Mouse (Mus musculus): ENCODE data around the gene Ryr3. TPM values are rescaled to one million over a fixed set of nuclear protein-coding genes. Genes with fewer than 3 reads are reported as not detected.

The Ryr3 gene
- polyA plus RNA-seq, 2 experiments = under 0.01 TPM; not detected in 1

- H3K9ac ChIP-seq (replicated peaks) = no peak overlapping the region
- no peaks in the 10 kb centered on the region for H3K9me3 ChIP-seq (ENCODE audit: control insufficient read depth, low read length)
- no peaks in the 10 kb centered on the region for H3K4me1 ChIP-seq (replicated peaks; ENCODE audit: control insufficient read depth in 2 of 2, insufficient read depth in 2 of 2, low read length in 1 of 2)
- no peak for ATAC-seq (ENCODE audit: insufficient read depth)
- no peaks in the 10 kb centered on the region for H3K36me3 ChIP-seq (replicated peaks; ENCODE audit: control insufficient read depth, insufficient read depth, low read depth)
- no peak for TF ChIP-seq CTCF (IDR thresholded peaks at IDR 0.05; ENCODE audit: low read depth)
- no peak for TF ChIP-seq EP300 (IDR thresholded peaks at IDR 0.05; ENCODE audit: low read depth)
- no peak overlapping the region for H3K27ac ChIP-seq
- H3K4me3 ChIP-seq (ENCODE audit: insufficient read depth in 1 of 2, low read depth in 2 of 2, low read length in 2 of 2) = no peak overlapping the region
- WGBS (ENCODE audit: insufficient replicate concordance) = 25% methylated on average over 3 of the region's 3 CpGs
- no peak for DNase-seq (ENCODE audit: low read depth in 3 of 3, low spot score in 3 of 3)
- H3K4me2 ChIP-seq (ENCODE audit: low read depth) = no peak overlapping the region
- H3K27me3 ChIP-seq (ENCODE audit: control insufficient read depth, insufficient read depth, low read length) = no peaks in the 10 kb centered on the region
Measured at GRCm38 (mm10) chr2:113058116-113058515, 158.8 kb downstream of the Ryr3 start.

- Histone ChIP-seq H3K27me3 (ENCODE audit: control insufficient read depth, insufficient read depth, low read length) (no peaks in the 10 kb centered on the region), H3K27ac (no peak overlapping the region), H3K4me3 (ENCODE audit: insufficient read depth in 1 of 2, low read depth in 2 of 2, low read length in 2 of 2) (no peak overlapping the region), H3K4me1 (replicated peaks; ENCODE audit: control insufficient read depth in 2 of 2, insufficient read depth in 2 of 2, low read length in 1 of 2) (no peaks in the 10 kb centered on the region), H3K9ac (replicated peaks) (no peak overlapping the region), H3K36me3 (replicated peaks; ENCODE audit: control insufficient read depth, insufficient read depth, low read depth) (no peaks in the 10 kb centered on the region), H3K4me2 (ENCODE audit: low read depth) (no peak overlapping the region), H3K9me3 (ENCODE audit: control insufficient read depth, low read length) (no peaks in the 10 kb centered on the region)
- ATAC-seq (ENCODE audit: insufficient read depth) = no peak
- no peak for DNase-seq (ENCODE audit: low read depth in 3 of 3, low spot score in 3 of 3)
- TF ChIP-seq CTCF (IDR thresholded peaks at IDR 0.05; ENCODE audit: low read depth) (no peak), EP300 (IDR thresholded peaks at IDR 0.05; ENCODE audit: low read depth) (no peak)
- WGBS (ENCODE audit: insufficient replicate concordance) = 67% methylated on average over 2 of the region's 2 CpGs
Measured at GRCm38 (mm10) chr2:113055591-113055990, 161.3 kb downstream of the Ryr3 start.

DNA sequence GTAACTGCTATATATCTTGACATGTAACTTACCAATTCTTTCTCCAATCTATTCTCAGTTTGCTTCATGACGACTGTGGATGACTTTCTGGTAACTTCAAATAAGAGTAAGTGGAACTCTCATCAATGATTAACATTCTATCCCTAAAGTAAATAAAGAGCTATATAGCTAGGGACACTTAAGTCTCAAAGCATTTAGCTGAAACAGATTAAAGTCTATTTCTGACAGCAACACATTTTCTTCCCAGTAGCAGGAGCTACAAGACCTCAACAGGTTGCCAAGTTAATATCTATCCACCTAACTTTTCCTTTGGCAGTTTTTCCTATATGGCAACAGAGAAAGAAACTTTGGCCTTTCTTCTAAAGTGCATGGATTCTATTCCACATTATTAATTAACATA is 167.1 kb downstream of the Ryr3 start:
- no peak overlapping the region for H3K4me2 ChIP-seq (ENCODE audit: low read depth)

DNA sequence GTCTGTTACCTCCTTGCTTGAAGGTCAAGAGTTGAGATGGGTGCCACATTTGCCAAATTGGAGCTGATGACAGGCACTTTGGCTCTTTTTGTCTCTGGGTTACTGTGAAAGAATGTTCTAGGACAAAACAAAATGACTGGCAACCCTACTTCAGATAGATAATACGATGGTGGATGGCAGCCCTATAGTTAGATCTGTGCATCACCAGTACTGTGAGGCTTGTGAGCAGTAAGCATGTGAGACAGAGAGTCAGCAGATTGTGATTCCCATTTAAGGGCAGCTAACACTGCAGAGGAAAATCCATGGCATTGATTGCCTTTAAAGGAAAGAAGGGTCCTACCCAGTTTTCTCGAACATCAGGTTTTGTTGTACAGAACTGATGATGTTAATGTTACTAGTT is 180.3 kb downstream of the Ryr3 start:
- Histone ChIP-seq H3K9me3 (ENCODE audit: control insufficient read depth, low read length) (no peaks in the 10 kb centered on the region), H3K4me2 (ENCODE audit: low read depth) (no peak overlapping the region), H3K4me3 (ENCODE audit: insufficient read depth in 1 of 2, low read depth in 2 of 2, low read length in 2 of 2) (no peak overlapping the region), H3K4me1 (replicated peaks; ENCODE audit: control insufficient read depth in 2 of 2, insufficient read depth in 2 of 2, low read length in 1 of 2) (no peaks in the 10 kb centered on the region), H3K27ac (no peak overlapping the region), H3K9ac (replicated peaks) (no peak overlapping the region), H3K36me3 (replicated peaks; ENCODE audit: control insufficient read depth, insufficient read depth, low read depth) (no peaks in the 10 kb centered on the region), H3K27me3 (ENCODE audit: control insufficient read depth, insufficient read depth, low read length) (no peaks in the 10 kb centered on the region)
- DNase-seq (ENCODE audit: low read depth in 3 of 3, low spot score in 3 of 3) (no peak), ATAC-seq (ENCODE audit: insufficient read depth) (no peak)
- no peak for TF ChIP-seq CTCF (IDR thresholded peaks at IDR 0.05; ENCODE audit: low read depth)
- TF ChIP-seq EP300 (IDR thresholded peaks at IDR 0.05; ENCODE audit: low read depth) = no peak
- WGBS (ENCODE audit: insufficient replicate concordance) = 53% methylated on average over 2 of the region's 2 CpGs

More for the DNA sequence above, 167.1 kb downstream of the Ryr3 start:
- Histone ChIP-seq H3K4me1 (replicated peaks; ENCODE audit: control insufficient read depth in 2 of 2, insufficient read depth in 2 of 2, low read length in 1 of 2) (no peaks in the 10 kb centered on the region), H3K9ac (replicated peaks) (no peak overlapping the region), H3K36me3 (replicated peaks; ENCODE audit: control insufficient read depth, insufficient read depth, low read depth) (no peaks in the 10 kb centered on the region), H3K27me3 (ENCODE audit: control insufficient read depth, insufficient read depth, low read length) (no peaks in the 10 kb centered on the region), H3K4me3 (ENCODE audit: insufficient read depth in 1 of 2, low read depth in 2 of 2, low read length in 2 of 2) (no peak overlapping the region), H3K9me3 (ENCODE audit: control insufficient read depth, low read length) (no peaks in the 10 kb centered on the region), H3K27ac (no peak overlapping the region)
- ATAC-seq (ENCODE audit: insufficient read depth) = no peak
- DNase-seq (ENCODE audit: low read depth in 3 of 3, low spot score in 3 of 3) = no peak
- TF ChIP-seq CTCF (IDR thresholded peaks at IDR 0.05; ENCODE audit: low read depth) = no peak
- TF ChIP-seq EP300 (IDR thresholded peaks at IDR 0.05; ENCODE audit: low read depth) = no peak
- 40% methylated on average over 1 of the region's 1 CpGs for WGBS (ENCODE audit: insufficient replicate concordance)

GRCm38 (mm10) chr2:113030689-113031088 is 186.2 kb downstream of the Ryr3 start:
- 73% methylated on average over 5 of the region's 5 CpGs for WGBS (ENCODE audit: insufficient replicate concordance)

More at GRCm38 (mm10) chr2:113030689-113031088, 186.2 kb downstream of the Ryr3 start:
- Histone ChIP-seq H3K27me3 (ENCODE audit: control insufficient read depth, insufficient read depth, low read length) (no peaks in the 10 kb centered on the region), H3K27ac (no peak overlapping the region), H3K9ac (replicated peaks) (no peak overlapping the region), H3K36me3 (replicated peaks; ENCODE audit: control insufficient read depth, insufficient read depth, low read depth) (no peaks in the 10 kb centered on the region), H3K4me3 (ENCODE audit: insufficient read depth in 1 of 2, low read depth in 2 of 2, low read length in 2 of 2) (no peak overlapping the region), H3K4me2 (ENCODE audit: low read depth) (no peak overlapping the region), H3K4me1 (replicated peaks; ENCODE audit: control insufficient read depth in 2 of 2, insufficient read depth in 2 of 2, low read length in 1 of 2) (no peaks in the 10 kb centered on the region), H3K9me3 (ENCODE audit: control insufficient read depth, low read length) (no peaks in the 10 kb centered on the region)
- no peak for TF ChIP-seq CTCF (IDR thresholded peaks at IDR 0.05; ENCODE audit: low read depth)
- TF ChIP-seq EP300 (IDR thresholded peaks at IDR 0.05; ENCODE audit: low read depth) = no peak
- ATAC-seq (ENCODE audit: insufficient read depth) (no peak), DNase-seq (ENCODE audit: low read depth in 3 of 3, low spot score in 3 of 3) (no peak)
